Mouse (Mus musculus): ENCODE results near the gene Mapk6.
A peak's percentile ranks its signal among the peaks of the same experiment; 100 is the strongest.
"Not testable (repeated sequence)": the region's sequence is repeated elsewhere in the genome, so short reads cannot be mapped to it uniquely, and the experiment has no call there.

The Mapk6 gene

DNA sequence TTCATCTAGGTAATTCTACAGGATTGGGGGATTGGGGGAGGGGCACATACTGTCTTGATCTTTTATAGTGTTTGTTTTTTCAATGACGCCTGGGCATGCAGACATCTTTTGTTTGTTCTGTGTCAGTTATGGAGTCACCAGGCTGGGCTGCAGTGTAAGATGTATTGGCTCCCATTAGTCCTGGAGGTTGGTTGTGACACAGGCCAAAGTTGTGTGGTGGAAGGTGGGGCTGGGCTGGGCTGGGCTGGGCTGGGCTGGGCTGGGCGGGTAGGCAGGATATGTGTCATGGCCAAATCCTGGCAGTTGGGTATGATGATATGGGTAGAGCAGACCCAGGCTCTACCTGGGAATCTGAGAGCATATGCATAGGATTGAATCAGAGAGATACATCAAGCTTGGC lies 31.0 kb downstream of the Mapk6 start:
- no peak for DNase-seq

DNA sequence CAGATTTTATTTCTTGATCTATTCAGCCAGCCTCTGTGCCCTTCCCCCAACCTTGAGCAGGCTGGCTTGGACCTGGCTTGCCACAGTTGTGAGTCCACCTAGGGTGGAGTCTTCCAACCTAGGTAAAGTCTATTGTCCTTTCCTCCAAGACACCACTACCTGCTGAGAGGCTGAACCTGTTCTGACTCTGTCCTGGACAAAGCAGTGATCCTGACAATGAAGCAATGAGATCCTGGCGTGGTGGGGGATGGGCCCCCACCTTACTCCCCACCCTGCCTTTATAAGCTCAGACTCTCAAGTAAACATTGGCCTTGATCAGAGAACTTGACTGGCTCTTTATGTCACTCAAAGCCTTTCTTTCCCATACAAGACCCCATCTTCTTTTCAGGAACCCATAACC lies 33.4 kb downstream of the Mapk6 start:
- DNase-seq = no peak

DNA sequence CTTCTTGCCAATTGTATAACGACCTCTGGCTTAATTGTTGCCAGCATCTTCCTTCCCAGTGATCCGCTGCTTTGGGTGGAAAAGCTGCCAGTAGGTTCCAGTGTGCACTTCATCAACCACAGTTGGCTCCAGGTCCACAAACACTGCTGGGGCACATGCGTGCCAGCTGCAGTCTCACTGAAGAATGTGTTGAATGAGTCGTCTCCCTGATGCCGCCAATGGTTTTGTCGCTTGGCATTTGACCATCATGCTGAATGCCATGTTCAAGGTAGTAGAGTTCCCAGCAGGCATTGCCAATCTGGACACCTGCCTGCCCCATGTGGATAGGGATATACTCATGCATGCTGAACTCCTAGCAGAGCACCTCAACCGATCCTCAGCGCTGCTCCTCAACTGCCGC lies 34.2 kb downstream of the Mapk6 start:
- no peak for DNase-seq

DNA sequence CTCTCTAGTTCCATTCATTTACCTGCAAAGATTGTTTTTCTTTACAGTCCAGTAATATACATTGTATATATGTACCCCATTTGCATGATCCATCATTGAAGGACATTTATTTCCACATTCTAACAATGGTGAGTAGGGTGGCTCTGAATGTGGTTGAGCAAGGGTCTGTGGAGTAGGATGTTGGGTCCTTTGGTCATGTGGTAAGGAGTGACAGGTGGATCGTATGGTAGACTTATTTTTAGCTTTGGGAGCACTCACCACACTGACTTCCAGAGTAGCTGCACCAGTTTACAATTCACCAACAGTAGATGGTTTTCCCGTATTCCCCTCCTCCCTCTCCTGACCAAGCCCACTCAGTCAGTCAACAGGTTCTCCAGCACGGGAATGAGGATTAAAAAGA lies 41.0 kb downstream of the Mapk6 start:
- no peak for DNase-seq

DNA sequence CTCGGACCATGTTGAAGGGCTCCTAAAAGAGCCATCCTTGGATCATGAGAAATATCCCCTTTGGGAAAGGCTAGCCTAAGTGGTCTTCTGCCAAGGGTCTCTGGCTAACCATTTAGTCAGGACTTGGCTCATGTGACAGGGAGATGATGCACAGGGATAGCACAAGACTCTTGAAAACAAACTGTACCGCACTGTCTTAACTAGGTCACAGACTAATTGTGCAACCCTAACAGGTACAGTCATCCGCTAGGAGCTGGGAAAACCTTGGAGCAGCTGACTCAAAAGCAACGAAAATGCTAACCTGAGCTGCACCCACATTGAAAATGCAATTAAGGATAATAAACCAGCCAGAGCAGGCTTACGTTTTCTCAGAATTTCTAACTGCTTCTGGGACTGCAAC lies 43.6 kb downstream of the Mapk6 start:
- DNase-seq = no peak

DNA sequence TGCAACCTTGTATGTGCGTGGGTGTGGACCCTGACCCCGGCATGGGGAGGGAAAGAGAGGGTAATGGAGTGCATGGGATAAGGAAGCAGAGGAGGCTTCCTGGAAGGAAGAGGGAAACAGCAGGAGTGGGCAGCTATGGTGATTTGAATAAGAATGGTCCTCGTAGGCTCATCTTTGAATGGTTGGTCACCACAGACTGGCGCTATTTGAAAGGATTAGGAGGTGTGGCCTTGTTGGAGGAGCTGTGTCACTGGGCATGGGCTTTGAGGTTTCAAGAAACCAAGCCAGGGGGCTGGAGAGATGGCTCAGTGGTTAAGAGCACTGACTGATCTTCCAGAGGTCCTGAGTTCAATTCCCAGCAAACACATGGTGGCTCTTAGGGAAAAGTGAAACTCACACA lies 44.6 kb downstream of the Mapk6 start:
- no peak for DNase-seq

DNA sequence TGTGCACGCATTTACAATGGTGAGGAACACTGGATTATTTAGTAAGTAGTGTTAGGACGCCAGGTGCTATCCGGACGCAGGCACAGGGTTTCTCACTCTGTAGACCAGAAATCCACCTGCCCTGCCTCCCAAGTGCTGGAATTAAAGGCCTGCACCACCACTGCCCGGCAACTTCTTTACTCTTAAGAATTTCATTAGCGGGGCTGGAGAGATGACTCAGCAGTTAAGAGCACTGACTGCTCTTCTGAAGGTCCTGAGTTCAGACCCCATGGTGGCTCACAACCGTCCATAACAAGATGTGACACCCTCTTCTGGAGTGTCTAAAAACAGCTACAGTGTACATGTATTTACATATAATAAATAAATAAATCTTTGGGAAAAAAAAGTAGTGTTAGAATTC lies 46.1 kb downstream of the Mapk6 start:
- DNase-seq = not testable (repeated sequence)

DNA sequence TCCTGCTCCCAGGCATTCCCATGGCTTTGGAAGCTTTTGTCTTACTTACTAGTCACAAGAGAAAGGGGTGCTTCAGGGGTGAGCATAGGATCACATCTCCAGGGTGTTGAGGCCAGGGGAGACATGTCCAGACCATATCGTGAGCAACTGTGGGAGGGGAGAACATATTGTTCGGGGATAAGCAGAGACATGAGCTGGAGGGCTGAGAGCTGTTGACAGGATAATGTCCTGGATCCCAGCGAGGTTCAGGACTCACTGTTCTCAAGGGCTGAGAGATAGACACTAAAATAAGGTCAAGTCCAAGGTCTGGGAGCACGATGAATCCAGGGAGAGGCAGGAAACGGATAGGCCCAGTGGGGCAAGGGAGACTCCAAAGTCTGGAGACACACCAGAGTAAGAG lies 46.8 kb downstream of the Mapk6 start:
- DNase-seq = no peak

DNA sequence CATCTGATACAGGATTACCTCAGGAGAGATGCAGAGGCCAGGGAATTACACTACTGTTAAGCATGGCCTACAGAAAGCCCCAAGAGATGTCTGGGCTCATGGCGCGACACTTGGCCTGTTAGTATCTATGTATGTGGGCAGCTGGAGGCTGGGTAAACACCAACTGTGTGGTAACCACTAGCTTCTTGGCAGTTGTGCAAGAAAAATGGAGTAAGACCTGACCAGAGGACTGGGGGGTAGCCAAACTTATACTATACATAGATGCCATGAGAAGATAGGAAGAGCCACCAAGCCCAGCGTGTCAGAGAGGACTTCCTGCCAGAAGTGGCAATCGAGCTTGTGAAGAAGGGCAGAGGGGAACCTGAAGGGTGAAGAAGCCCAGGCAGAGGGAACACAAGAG lies 47.6 kb downstream of the Mapk6 start:
- DNase-seq = no peak

GRCm38 (mm10) chr9:75361699-75362098 lies 48.1 kb downstream of the Mapk6 start:
- no peak for DNase-seq

DNA sequence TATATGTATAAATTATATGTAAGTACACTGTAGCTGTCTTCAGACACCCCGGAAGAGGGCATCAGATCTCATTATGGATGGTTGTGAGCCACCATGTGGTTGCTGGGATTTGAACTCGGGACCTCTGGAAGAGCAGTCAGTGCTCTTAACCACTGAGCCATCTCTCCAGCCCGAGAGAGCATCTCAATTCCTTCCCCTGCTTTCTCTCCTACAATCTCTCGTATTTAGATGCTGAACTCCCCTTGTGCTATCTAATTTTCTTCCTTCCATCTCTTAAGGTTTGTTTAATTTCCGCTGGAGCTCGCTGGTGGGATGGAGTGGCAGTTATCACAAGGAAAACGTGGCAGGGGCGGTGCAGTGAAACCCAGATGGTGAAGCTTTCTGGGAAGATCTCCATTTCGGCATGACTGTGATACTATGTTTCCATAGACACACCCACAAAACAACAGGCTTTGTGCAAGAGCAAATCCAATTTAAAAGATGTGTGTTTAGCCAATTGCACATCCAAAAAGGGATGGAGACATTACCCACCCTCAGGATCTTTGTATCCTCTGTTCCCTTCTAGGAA lies 52.6 kb downstream of the Mapk6 start:
- DNase-seq = peak; percentile 65

- DNase-seq = no peak
These were observed 54.0 kb downstream of the Mapk6 start for GRCm38 (mm10) chr9:75355783-75356182.

DNA sequence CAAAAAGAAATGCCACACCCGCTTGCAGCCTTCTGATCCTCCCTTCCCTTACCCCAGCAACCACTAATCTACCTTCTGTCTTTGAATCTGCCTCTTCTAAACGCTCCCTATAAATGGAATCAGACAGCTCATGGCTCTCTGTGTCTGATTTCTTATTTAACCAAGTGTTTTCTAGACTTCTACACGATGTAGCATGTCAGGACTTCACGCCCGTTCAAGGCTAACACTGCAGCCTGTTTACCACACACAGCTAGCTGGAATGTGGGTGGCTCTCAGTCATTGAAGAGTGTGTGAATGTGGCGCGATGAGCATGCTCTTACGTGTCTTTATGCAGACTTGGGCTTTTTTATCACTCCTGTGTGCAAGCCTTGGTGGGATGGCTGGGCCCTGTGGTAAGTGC lies 56.7 kb downstream of the Mapk6 start:
- no peak for DNase-seq

- no peak for DNase-seq
These were observed 61.2 kb downstream of the Mapk6 start for GRCm38 (mm10) chr9:75348641-75349040.

DNA sequence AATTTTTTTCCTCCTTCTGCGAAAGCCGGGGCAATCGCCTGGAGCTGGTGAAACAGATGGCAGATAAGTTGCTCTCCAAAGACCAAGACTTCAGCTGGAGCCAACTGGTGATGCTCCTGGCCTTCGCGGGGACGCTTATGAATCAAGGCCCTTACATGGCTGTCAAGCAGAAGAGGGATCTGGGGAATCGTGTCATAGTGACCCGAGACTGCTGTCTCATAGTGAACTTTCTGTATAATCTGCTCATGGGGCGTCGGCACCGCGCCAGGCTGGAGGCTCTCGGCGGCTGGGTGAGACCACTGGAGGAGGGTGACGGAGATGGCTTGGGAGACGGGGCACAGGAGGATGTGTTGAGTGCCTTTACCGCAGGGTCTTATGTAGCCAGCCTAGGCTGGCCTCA lies 61.7 kb downstream of the Mapk6 start:
- no peak for DNase-seq

- DNase-seq = no peak
These were observed 62.3 kb downstream of the Mapk6 start, which contains the start of gene Bcl2l10 for GRCm38 (mm10) chr9:75347458-75347857. TSS of gene Bcl2l10 (plus strand) at chr9:75347758.

GRCm38 (mm10) chr9:75342433-75342832 lies 67.4 kb downstream of the Mapk6 start:
- no peak for DNase-seq

- peak; percentile 87 for DNase-seq
These were observed 71.8 kb downstream of the Mapk6 start for GRCm38 (mm10) chr9:75338016-75338415.

GRCm38 (mm10) chr9:75334440-75334839 lies 75.4 kb downstream of the Mapk6 start:
- no peak for DNase-seq

DNA sequence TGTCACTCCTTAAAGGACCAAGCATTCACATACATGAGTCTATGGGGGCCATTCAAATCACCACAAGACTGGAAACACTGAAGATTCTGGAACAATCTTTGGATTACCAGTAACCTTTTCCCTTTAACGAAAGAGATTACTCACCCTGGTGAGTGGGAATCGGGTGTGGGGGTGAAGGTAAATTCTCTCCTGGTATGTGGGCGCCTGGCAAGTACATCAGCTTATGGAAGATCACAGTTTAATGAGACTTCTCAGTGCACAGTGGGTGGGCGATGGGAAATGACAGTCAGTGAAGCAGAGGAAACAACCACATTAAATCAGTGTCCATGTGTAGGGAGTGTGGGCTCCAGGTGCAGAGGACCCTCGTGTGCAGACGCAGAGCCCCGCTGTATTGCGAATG lies 79.0 kb downstream of the Mapk6 start:
- peak; percentile 66 for DNase-seq

DNA sequence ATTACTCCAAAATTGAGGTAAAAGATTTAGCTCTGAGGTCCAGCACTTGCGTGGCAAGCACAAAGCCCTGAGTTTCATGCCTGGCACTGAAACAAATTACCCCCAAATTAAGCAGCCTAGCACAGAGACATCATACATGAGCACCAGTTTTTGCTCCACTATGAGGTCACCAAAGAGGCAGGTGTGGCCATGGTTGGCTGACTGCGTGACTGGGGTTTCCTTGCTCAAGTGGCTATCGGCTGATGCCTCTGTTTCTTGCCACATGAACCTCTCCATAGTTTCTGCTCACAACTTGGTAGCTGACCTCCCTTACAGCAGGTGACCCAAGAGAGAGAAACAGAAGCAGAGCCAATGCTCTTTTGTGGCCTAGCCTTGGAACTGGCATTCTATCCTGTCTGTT lies 81.8 kb downstream of the Mapk6 start:
- DNase-seq = no peak

DNA sequence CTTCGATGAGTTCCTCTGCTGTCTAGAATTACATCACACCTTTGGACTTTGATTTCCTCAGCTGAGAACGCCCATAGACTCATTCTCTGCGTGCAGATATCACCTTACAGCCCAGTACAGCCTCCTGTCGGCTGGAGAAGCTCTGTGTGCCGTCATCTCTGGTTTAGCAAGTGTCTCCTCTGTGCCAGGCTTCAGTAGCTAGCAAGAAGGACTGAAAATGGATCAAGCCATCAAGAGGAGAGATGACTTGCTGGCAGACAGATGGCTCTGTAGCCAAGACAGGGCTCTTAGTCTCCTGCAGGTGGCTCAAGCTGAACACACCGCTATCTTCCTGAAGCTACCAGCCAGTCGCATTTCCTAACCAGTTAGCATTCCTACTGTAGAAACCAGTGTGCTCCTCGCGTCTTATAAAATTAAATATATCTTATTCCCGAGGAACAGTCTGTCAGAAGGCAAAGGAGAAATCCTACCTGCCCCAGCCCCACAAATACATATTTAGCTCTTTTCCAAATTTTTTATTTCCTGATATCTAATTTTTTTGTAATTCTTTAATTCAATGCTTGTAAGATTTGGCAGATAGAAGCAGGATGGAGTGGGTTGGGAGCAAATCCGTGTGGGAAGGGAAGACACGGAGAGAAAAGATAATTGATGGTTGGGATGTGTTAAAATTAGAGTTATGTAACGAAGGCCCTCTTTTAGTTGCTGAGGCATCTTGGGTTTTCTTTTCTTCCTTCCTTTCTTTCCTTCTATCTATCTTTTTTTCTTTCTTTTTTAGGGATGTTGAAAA lies 87.5 kb downstream of the Mapk6 start:
- DNase-seq = no peak

DNA sequence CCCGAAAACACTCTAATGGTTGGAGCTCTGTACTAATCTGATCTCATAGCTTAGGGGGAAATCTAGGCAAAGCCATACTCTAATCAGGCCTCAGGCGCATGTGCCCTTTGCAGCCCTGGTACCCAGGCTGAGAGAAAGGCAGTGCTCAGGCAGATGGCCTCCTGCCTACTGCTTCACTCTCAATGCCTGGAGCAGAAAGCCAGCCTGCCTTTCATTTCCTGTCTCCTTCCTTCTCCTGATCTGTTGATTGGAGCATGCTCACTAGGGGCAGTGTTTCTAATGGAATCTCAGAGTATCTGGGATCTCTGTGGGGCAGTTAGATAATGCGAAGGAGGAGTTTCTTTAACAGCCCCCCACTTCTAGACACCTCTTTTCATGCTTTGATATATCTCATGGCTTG lies 90.4 kb downstream of the Mapk6 start:
- DNase-seq = peak; percentile 52

Measured in layer of hippocampus, adult 9-11 months (tissue).